Mouse (Mus musculus): ENCODE data around the gene Fam207a. TPM values are rescaled to one million over a fixed set of nuclear protein-coding genes. Genes with fewer than 3 reads are reported as not detected.
A peak's percentile ranks its signal among the peaks of the same experiment; 100 is the strongest.

Fam207a gene
- polyA plus RNA-seq, 1 experiment from 2014 or later = 26.2 TPM

DNA sequence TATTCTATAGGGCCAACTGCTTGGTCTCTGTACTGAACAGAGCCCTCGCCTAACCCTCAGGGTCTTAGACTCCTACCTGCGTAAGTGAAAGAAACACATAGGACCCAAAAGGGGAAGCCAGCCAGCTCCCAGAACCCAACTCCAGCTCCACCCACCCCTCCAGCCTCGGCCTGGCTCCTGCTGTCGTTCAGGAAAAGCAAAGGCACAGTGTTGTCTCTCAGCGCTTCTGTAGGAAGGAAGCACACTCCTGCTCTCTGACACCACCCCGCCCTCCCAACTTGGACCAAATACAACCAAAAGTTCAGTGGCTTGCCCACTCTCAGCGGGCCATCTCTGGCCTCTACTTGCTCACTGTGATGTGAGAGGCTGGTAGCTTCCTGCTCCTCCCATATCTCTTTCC, 7.7 kb upstream of the Fam207a start:
- 52% methylated on average over 7 of the region's 7 CpGs for WGBS (ENCODE audit: insufficient replicate concordance)
- no peak for ATAC-seq (replicated peaks; ENCODE audit: insufficient number of reproducible peaks, low FRiP score, low TSS enrichment)
- H3K9ac ChIP-seq (ENCODE audit: low read depth, low read length) = no peak overlapping the region
- H3K27me3 ChIP-seq (ENCODE audit: control insufficient read depth, insufficient read depth, low read length) = 0 out of 2 replicates have a peak, but pooled peaks cover 2% of the 10 kb centered on the region
- H3K4me2 ChIP-seq = no peak overlapping the region
- no peak overlapping the region for H3K27ac ChIP-seq (ENCODE audit: low read depth, low read length)
- H3K36me3 ChIP-seq (ENCODE audit: control insufficient read depth, insufficient read depth, low read length) = no peaks in the 10 kb centered on the region
- H3K4me1 ChIP-seq (ENCODE audit: control insufficient read depth, insufficient read depth, low read length) = peaks cover 10% of the 10 kb centered on the region
- H3K9me3 ChIP-seq (replicated peaks; ENCODE audit: control insufficient read depth, low read length) = no peaks in the 10 kb centered on the region
- no peak overlapping the region for H3K4me3 ChIP-seq (ENCODE audit: low read depth, low read length)

DNA sequence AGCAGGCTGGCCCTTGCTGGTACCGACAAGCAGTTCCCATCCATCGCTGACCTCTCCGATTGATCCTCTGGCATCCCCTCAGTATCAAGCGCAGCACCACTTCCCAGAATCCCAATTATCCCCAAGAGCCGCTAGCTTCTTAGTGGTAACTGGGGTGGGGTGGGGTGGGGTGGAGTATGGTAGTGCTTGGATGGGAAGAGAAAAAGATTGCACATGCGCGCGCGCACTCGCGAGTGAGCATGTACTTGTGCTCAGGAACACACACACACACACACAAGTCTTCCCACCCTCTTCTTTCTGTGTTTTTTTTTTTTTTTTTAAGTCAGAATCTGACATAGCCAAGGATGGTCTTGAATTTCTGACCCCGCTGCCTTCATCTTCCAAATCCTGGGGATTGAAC, 7.2 kb upstream of the Fam207a start:
- 0 out of 2 replicates have a peak, but pooled peaks cover 2% of the 10 kb centered on the region for H3K27me3 ChIP-seq (ENCODE audit: control insufficient read depth, insufficient read depth, low read length)
- WGBS (ENCODE audit: insufficient replicate concordance) = 52% methylated on average over 12 of the region's 12 CpGs
- H3K4me3 ChIP-seq (ENCODE audit: low read depth, low read length) = peak overlapping the region; percentile 32
- peak overlapping the region; percentile 47; the same call in 1 of the 2 replicates for H3K9ac ChIP-seq (ENCODE audit: low read depth, low read length)
- no peaks in the 10 kb centered on the region for H3K36me3 ChIP-seq (ENCODE audit: control insufficient read depth, insufficient read depth, low read length)
- peak overlapping the region; percentile 73 for H3K4me2 ChIP-seq
- peaks cover 10% of the 10 kb centered on the region for H3K4me1 ChIP-seq (ENCODE audit: control insufficient read depth, insufficient read depth, low read length)
- H3K27ac ChIP-seq (ENCODE audit: low read depth, low read length) = no peak overlapping the region
- H3K9me3 ChIP-seq (replicated peaks; ENCODE audit: control insufficient read depth, low read length) = no peaks in the 10 kb centered on the region
- no peak for ATAC-seq (replicated peaks; ENCODE audit: insufficient number of reproducible peaks, low FRiP score, low TSS enrichment)

GRCm38 (mm10) chr10:77522021-77522731, 6.6 kb upstream of the Fam207a start:
- Histone ChIP-seq H3K9ac (ENCODE audit: low read depth, low read length) (peak overlapping the region; percentile 47; the same call in 1 of the 2 replicates), H3K4me2 (peak overlapping the region; percentile 73), H3K27me3 (ENCODE audit: control insufficient read depth, insufficient read depth, low read length) (0 out of 2 replicates have a peak, but pooled peaks cover 2% of the 10 kb centered on the region), H3K4me3 (ENCODE audit: low read depth, low read length) (peak overlapping the region; percentile 32), H3K27ac (ENCODE audit: low read depth, low read length) (no peak overlapping the region), H3K4me1 (ENCODE audit: control insufficient read depth, insufficient read depth, low read length) (peaks cover 10% of the 10 kb centered on the region), H3K36me3 (ENCODE audit: control insufficient read depth, insufficient read depth, low read length) (no peaks in the 10 kb centered on the region), H3K9me3 (replicated peaks; ENCODE audit: control insufficient read depth, low read length) (no peaks in the 10 kb centered on the region)
- 17% methylated on average over 18 of the region's 18 CpGs for WGBS (ENCODE audit: insufficient replicate concordance)
- no peak for ATAC-seq (replicated peaks; ENCODE audit: insufficient number of reproducible peaks, low FRiP score, low TSS enrichment)

GRCm38 (mm10) chr10:77520497-77520896, 4.9 kb upstream of the Fam207a start:
- Histone ChIP-seq H3K27me3 (ENCODE audit: control insufficient read depth, insufficient read depth, low read length) (0 out of 2 replicates have a peak, but pooled peaks cover 2% of the 10 kb centered on the region), H3K36me3 (ENCODE audit: control insufficient read depth, insufficient read depth, low read length) (no peaks in the 10 kb centered on the region), H3K9me3 (replicated peaks; ENCODE audit: control insufficient read depth, low read length) (no peaks in the 10 kb centered on the region), H3K9ac (ENCODE audit: low read depth, low read length) (no peak overlapping the region), H3K4me1 (ENCODE audit: control insufficient read depth, insufficient read depth, low read length) (peaks cover 19% of the 10 kb centered on the region), H3K4me3 (ENCODE audit: low read depth, low read length) (no peak overlapping the region), H3K27ac (ENCODE audit: low read depth, low read length) (no peak overlapping the region), H3K4me2 (no peak overlapping the region)
- 85% methylated on average over 5 of the region's 5 CpGs for WGBS (ENCODE audit: insufficient replicate concordance)
- no peak for ATAC-seq (replicated peaks; ENCODE audit: insufficient number of reproducible peaks, low FRiP score, low TSS enrichment)

GRCm38 (mm10) chr10:77519191-77519590, 3.6 kb upstream of the Fam207a start:
- H3K9ac ChIP-seq (ENCODE audit: low read depth, low read length) = no peak overlapping the region
- 64% methylated on average over 3 of the region's 3 CpGs for WGBS (ENCODE audit: insufficient replicate concordance)
- H3K4me1 ChIP-seq (ENCODE audit: control insufficient read depth, insufficient read depth, low read length) = peaks cover 26% of the 10 kb centered on the region
- H3K36me3 ChIP-seq (ENCODE audit: control insufficient read depth, insufficient read depth, low read length) = peaks cover under 1% of the 10 kb centered on the region; the same call in 1 of the 2 replicates
- H3K9me3 ChIP-seq (replicated peaks; ENCODE audit: control insufficient read depth, low read length) = no peaks in the 10 kb centered on the region
- ATAC-seq (replicated peaks; ENCODE audit: insufficient number of reproducible peaks, low FRiP score, low TSS enrichment) = no peak
- H3K4me3 ChIP-seq (ENCODE audit: low read depth, low read length) = no peak overlapping the region
- no peak overlapping the region for H3K4me2 ChIP-seq
- H3K27me3 ChIP-seq (ENCODE audit: control insufficient read depth, insufficient read depth, low read length) = 0 out of 2 replicates have a peak, but pooled peaks cover 2% of the 10 kb centered on the region
- H3K27ac ChIP-seq (ENCODE audit: low read depth, low read length) = no peak overlapping the region

DNA sequence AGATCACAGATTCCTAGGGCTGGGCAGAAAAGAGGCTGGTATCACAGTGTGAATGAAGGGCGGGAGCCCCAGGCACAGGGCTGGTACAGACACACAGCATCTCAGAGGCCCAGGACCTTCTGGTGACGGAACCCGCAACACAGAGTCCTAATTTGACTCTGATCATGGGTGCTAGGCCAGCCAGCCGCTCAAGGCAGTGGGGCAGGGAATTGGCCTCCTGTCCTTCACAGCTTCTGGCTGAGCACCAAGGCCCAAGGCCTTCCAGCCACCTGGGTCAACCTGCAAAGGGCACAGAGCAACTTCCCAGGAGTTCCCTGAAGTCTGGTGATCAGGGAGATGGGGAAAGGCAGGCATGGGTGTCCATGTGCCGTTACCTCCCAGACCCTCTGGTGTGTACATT, 2.2 kb upstream of the Fam207a start:
- H3K9me3 ChIP-seq (replicated peaks; ENCODE audit: control insufficient read depth, low read length) = no peaks in the 10 kb centered on the region
- H3K4me1 ChIP-seq (ENCODE audit: control insufficient read depth, insufficient read depth, low read length) = peaks cover 23% of the 10 kb centered on the region
- no peak overlapping the region for H3K4me2 ChIP-seq
- WGBS (ENCODE audit: insufficient replicate concordance) = 90% methylated on average over 5 of the region's 5 CpGs
- no peak overlapping the region for H3K4me3 ChIP-seq (ENCODE audit: low read depth, low read length)
- 0 out of 2 replicates have a peak, but pooled peaks cover 2% of the 10 kb centered on the region for H3K27me3 ChIP-seq (ENCODE audit: control insufficient read depth, insufficient read depth, low read length)
- no peak overlapping the region for H3K9ac ChIP-seq (ENCODE audit: low read depth, low read length)
- H3K27ac ChIP-seq (ENCODE audit: low read depth, low read length) = no peak overlapping the region
- peaks cover 7% of the 10 kb centered on the region for H3K36me3 ChIP-seq (ENCODE audit: control insufficient read depth, insufficient read depth, low read length)
- ATAC-seq (replicated peaks; ENCODE audit: insufficient number of reproducible peaks, low FRiP score, low TSS enrichment) = no peak

GRCm38 (mm10) chr10:77517066-77517620, 1.6 kb upstream of the Fam207a start:
- Histone ChIP-seq H3K9ac (ENCODE audit: low read depth, low read length) (no peak overlapping the region), H3K27ac (ENCODE audit: low read depth, low read length) (no peak overlapping the region), H3K9me3 (replicated peaks; ENCODE audit: control insufficient read depth, low read length) (no peaks in the 10 kb centered on the region), H3K36me3 (ENCODE audit: control insufficient read depth, insufficient read depth, low read length) (peaks cover 11% of the 10 kb centered on the region), H3K4me3 (ENCODE audit: low read depth, low read length) (no peak overlapping the region), H3K27me3 (ENCODE audit: control insufficient read depth, insufficient read depth, low read length) (0 out of 2 replicates have a peak, but pooled peaks cover 2% of the 10 kb centered on the region), H3K4me2 (peak overlapping the region; percentile 88), H3K4me1 (ENCODE audit: control insufficient read depth, insufficient read depth, low read length) (peaks cover 17% of the 10 kb centered on the region)
- no peak for ATAC-seq (replicated peaks; ENCODE audit: insufficient number of reproducible peaks, low FRiP score, low TSS enrichment)
- WGBS (ENCODE audit: insufficient replicate concordance) = 22% methylated on average over 20 of the region's 20 CpGs

DNA sequence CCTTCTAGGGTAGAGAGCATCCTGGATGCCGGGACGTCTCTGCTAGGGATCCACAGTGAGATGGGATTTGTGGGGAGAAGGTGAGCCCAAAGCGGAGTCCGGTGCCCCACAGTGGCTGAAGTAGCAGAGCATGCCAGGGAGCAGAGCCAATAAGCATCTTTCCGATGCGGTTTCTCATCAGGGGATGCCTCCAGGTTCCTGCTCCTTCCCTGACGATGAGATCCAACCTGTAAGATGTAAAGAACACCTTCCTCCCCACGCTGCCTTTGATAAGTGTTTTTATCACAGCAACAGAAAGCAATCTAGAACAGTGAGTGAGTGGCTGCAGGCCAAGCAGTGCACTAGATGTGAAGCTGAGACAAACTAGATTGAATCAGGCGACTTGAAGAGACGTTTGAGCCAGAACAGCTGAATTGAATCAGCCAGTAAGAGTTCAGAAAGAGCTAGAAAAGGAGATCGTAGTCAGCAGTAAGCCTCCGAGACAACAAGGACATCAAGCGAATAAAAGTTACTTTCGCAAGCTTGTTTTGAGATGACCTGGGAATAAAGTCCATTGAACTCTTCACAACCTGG, 880 bp upstream of the Fam207a start:
- no peaks in the 10 kb centered on the region for H3K27me3 ChIP-seq (ENCODE audit: control insufficient read depth, insufficient read depth, low read length)
- peaks cover 11% of the 10 kb centered on the region for H3K36me3 ChIP-seq (ENCODE audit: control insufficient read depth, insufficient read depth, low read length)
- peak overlapping the region; percentile 91 for H3K9ac ChIP-seq (ENCODE audit: low read depth, low read length)
- no peaks in the 10 kb centered on the region for H3K9me3 ChIP-seq (replicated peaks; ENCODE audit: control insufficient read depth, low read length)
- WGBS (ENCODE audit: insufficient replicate concordance) = 42% methylated on average over 14 of the region's 14 CpGs
- peaks cover 16% of the 10 kb centered on the region for H3K4me1 ChIP-seq (ENCODE audit: control insufficient read depth, insufficient read depth, low read length)
- H3K4me2 ChIP-seq = peak overlapping the region; percentile 88
- peak overlapping the region; percentile 16; the same call in 1 of the 2 replicates for H3K27ac ChIP-seq (ENCODE audit: low read depth, low read length)
- peak overlapping the region; percentile 90 for H3K4me3 ChIP-seq (ENCODE audit: low read depth, low read length)
- ATAC-seq (replicated peaks; ENCODE audit: insufficient number of reproducible peaks, low FRiP score, low TSS enrichment) = no peak

All from heart, embryonic 11.5 days (tissue).